Mouse (Mus musculus): Measurements from ENCODE around the gene Rpa1. TPM values are rescaled to one million over a fixed set of nuclear protein-coding genes. Genes with fewer than 3 reads are reported as not detected.
A peak's percentile ranks its signal among the peaks of the same experiment; 100 is the strongest.
"Not testable (repeated sequence)": the region's sequence is repeated elsewhere in the genome, so short reads cannot be mapped to it uniquely, and the experiment has no call there.

The Rpa1 gene
- polyA plus RNA-seq, 1 experiment from 2014 or later: 61.4 TPM

GRCm38 (mm10) chr11:75294862-75295261, 53.3 kb downstream of the Rpa1 start:
- Histone ChIP-seq H3K36me3 (no peaks in the 10 kb centered on the region), H3K4me3 (no peak overlapping the region), H3K9me3 (no peaks in the 10 kb centered on the region), H3K4me1 (replicated peaks) (peaks cover 54% of the 10 kb centered on the region), H3K4me2 (no peak overlapping the region), H3K27ac (replicated peaks) (no peak overlapping the region), H3K9ac (no peak overlapping the region), H3K27me3 (no peaks in the 10 kb centered on the region)
- WGBS: 72% methylated on average over 9 of the region's 9 CpGs
- ATAC-seq (ENCODE audit: low FRiP score, low read depth): no peak

GRCm38 (mm10) chr11:75293852-75294361, 54.2 kb downstream of the Rpa1 start:
- no peaks in the 10 kb centered on the region for H3K36me3 ChIP-seq
- no peak overlapping the region for H3K9ac ChIP-seq
- ATAC-seq (ENCODE audit: low FRiP score, low read depth): peak; percentile 28; the same call in 1 of the 2 replicates
- H3K4me2 ChIP-seq: peak overlapping the region; percentile 35
- H3K27me3 ChIP-seq: no peaks in the 10 kb centered on the region
- H3K4me3 ChIP-seq: no peak overlapping the region
- H3K27ac ChIP-seq (replicated peaks): peak overlapping the region; percentile 72
- H3K9me3 ChIP-seq: no peaks in the 10 kb centered on the region
- WGBS: 41% methylated on average over 21 of the region's 21 CpGs
- peaks cover 46% of the 10 kb centered on the region for H3K4me1 ChIP-seq (replicated peaks)

- no peak overlapping the region for H3K4me3 ChIP-seq
- WGBS: 62% methylated on average over 7 of the region's 7 CpGs
- no peak overlapping the region for H3K9ac ChIP-seq
These were observed 55.8 kb downstream of the Rpa1 start for GRCm38 (mm10) chr11:75292281-75292680.

GRCm38 (mm10) chr11:75291389-75292215, 56.5 kb downstream of the Rpa1 start:
- no peak for ATAC-seq (ENCODE audit: low FRiP score, low read depth)
- peaks cover 46% of the 10 kb centered on the region for H3K4me1 ChIP-seq (replicated peaks)
- H3K9ac ChIP-seq: no peak overlapping the region
- peak overlapping the region; percentile 68 for H3K27ac ChIP-seq (replicated peaks)
- H3K36me3 ChIP-seq: no peaks in the 10 kb centered on the region
- 20% methylated on average over 25 of the region's 25 CpGs for WGBS
- peak overlapping the region; percentile 35 for H3K4me2 ChIP-seq
- H3K4me3 ChIP-seq: no peak overlapping the region
- H3K27me3 ChIP-seq: no peaks in the 10 kb centered on the region
- no peaks in the 10 kb centered on the region for H3K9me3 ChIP-seq

More at GRCm38 (mm10) chr11:75292281-75292680, 55.8 kb downstream of the Rpa1 start:
- Histone ChIP-seq H3K4me1 (replicated peaks) (peaks cover 46% of the 10 kb centered on the region), H3K4me2 (0 out of 2 replicates have a peak overlapping the region, but pooled peaks have one; percentile 35), H3K9me3 (no peaks in the 10 kb centered on the region), H3K27ac (replicated peaks) (peak overlapping the region; percentile 68), H3K27me3 (no peaks in the 10 kb centered on the region), H3K36me3 (no peaks in the 10 kb centered on the region)
- peak; percentile 54; the same call in 1 of the 2 replicates for ATAC-seq (ENCODE audit: low FRiP score, low read depth)

GRCm38 (mm10) chr11:75290566-75291271, 57.4 kb downstream of the Rpa1 start:
- Histone ChIP-seq H3K4me1 (replicated peaks) (peaks cover 46% of the 10 kb centered on the region), H3K27ac (replicated peaks) (peak overlapping the region; percentile 68), H3K4me3 (no peak overlapping the region), H3K9ac (no peak overlapping the region), H3K4me2 (no peak overlapping the region), H3K9me3 (no peaks in the 10 kb centered on the region), H3K27me3 (no peaks in the 10 kb centered on the region), H3K36me3 (no peaks in the 10 kb centered on the region)
- peak; percentile 71 for ATAC-seq (ENCODE audit: low FRiP score, low read depth)
- WGBS: 14% methylated on average over 6 of the region's 6 CpGs

GRCm38 (mm10) chr11:75289120-75289519, 59.0 kb downstream of the Rpa1 start:
- Histone ChIP-seq H3K4me3 (no peak overlapping the region), H3K27me3 (no peaks in the 10 kb centered on the region), H3K4me1 (replicated peaks) (peaks cover 38% of the 10 kb centered on the region), H3K27ac (replicated peaks) (no peak overlapping the region), H3K9ac (no peak overlapping the region), H3K4me2 (no peak overlapping the region), H3K9me3 (no peaks in the 10 kb centered on the region), H3K36me3 (no peaks in the 10 kb centered on the region)
- ATAC-seq (ENCODE audit: low FRiP score, low read depth): no peak
- WGBS: 70% methylated on average over 2 of the region's 2 CpGs

- 85% methylated on average over 8 of the region's 8 CpGs for WGBS
- no peak for ATAC-seq (ENCODE audit: low FRiP score, low read depth)
- H3K36me3 ChIP-seq: no peaks in the 10 kb centered on the region
- no peaks in the 10 kb centered on the region for H3K27me3 ChIP-seq
- peaks cover 32% of the 10 kb centered on the region for H3K4me1 ChIP-seq (replicated peaks)
- no peak overlapping the region for H3K4me3 ChIP-seq
- no peak overlapping the region for H3K9ac ChIP-seq
- no peak overlapping the region for H3K4me2 ChIP-seq
- no peaks in the 10 kb centered on the region for H3K9me3 ChIP-seq
- H3K27ac ChIP-seq (replicated peaks): no peak overlapping the region
These were observed 59.6 kb downstream of the Rpa1 start for GRCm38 (mm10) chr11:75288517-75288916.

- peaks cover 28% of the 10 kb centered on the region for H3K4me1 ChIP-seq (replicated peaks)
- no peak overlapping the region for H3K9ac ChIP-seq
- no peak overlapping the region for H3K4me3 ChIP-seq
- no peak overlapping the region for H3K27ac ChIP-seq (replicated peaks)
- H3K27me3 ChIP-seq: 0 out of 2 replicates have a peak, but pooled peaks cover 5% of the 10 kb centered on the region
- no peaks in the 10 kb centered on the region for H3K9me3 ChIP-seq
- 85% methylated on average over 10 of the region's 10 CpGs for WGBS
- no peaks in the 10 kb centered on the region for H3K36me3 ChIP-seq
- ATAC-seq (ENCODE audit: low FRiP score, low read depth): no peak
- H3K4me2 ChIP-seq: no peak overlapping the region
These were observed 60.2 kb downstream of the Rpa1 start for GRCm38 (mm10) chr11:75287940-75288339.

GRCm38 (mm10) chr11:75286868-75287267, 61.3 kb downstream of the Rpa1 start:
- no peaks in the 10 kb centered on the region for H3K9me3 ChIP-seq
- 89% methylated on average over 4 of the region's 4 CpGs for WGBS
- H3K27ac ChIP-seq (replicated peaks): no peak overlapping the region
- no peak overlapping the region for H3K9ac ChIP-seq
- H3K4me3 ChIP-seq: no peak overlapping the region
- no peak overlapping the region for H3K4me2 ChIP-seq
- ATAC-seq (ENCODE audit: low FRiP score, low read depth): no peak
- peaks cover 29% of the 10 kb centered on the region for H3K4me1 ChIP-seq (replicated peaks)
- 0 out of 2 replicates have a peak, but pooled peaks cover 8% of the 10 kb centered on the region for H3K27me3 ChIP-seq
- no peaks in the 10 kb centered on the region for H3K36me3 ChIP-seq

GRCm38 (mm10) chr11:75285893-75286467, 62.1 kb downstream of the Rpa1 start:
- no peak overlapping the region for H3K4me2 ChIP-seq
- H3K36me3 ChIP-seq: no peaks in the 10 kb centered on the region
- no peak overlapping the region for H3K4me3 ChIP-seq
- peaks cover 29% of the 10 kb centered on the region for H3K4me1 ChIP-seq (replicated peaks)
- H3K27me3 ChIP-seq: 0 out of 2 replicates have a peak, but pooled peaks cover 8% of the 10 kb centered on the region
- H3K9me3 ChIP-seq: no peaks in the 10 kb centered on the region
- 41% methylated on average over 4 of the region's 4 CpGs for WGBS
- no peak for ATAC-seq (ENCODE audit: low FRiP score, low read depth)
- H3K9ac ChIP-seq: no peak overlapping the region
- no peak overlapping the region for H3K27ac ChIP-seq (replicated peaks)

- ATAC-seq (ENCODE audit: low FRiP score, low read depth); H3K9ac ChIP-seq; H3K4me3 ChIP-seq; H3K9me3 ChIP-seq; H3K27me3 ChIP-seq; H3K4me2 ChIP-seq; H3K36me3 ChIP-seq; H3K27ac ChIP-seq (replicated peaks): not testable (repeated sequence)
- peaks cover 42% of the 10 kb centered on the region for H3K4me1 ChIP-seq (replicated peaks)
- WGBS: 76% methylated on average over 3 of the region's 3 CpGs
These were observed 64.3 kb downstream of the Rpa1 start for GRCm38 (mm10) chr11:75283784-75284183.

Data from hindbrain, embryonic 15.5 days (tissue).